Mouse (Mus musculus) megakaryocyte, embryonic 14.5 days (primary cell): ENCODE measurements around the gene Mad1l1.

Experiments used
- FLI1 ChIP-seq: IDR thresholded peaks from 2 replicates; pipeline ENCODE4 v1.6.1; 2012; ENCODE audit warnings: low read length, inconsistent platforms, mixed read lengths
- GATA1 ChIP-seq: IDR thresholded peaks from 3 replicates; pipeline ENCODE4 v1.6.1; 2012; ENCODE audit warnings: mixed read lengths, low read length, inconsistent platforms, borderline replicate concordance

DNA sequence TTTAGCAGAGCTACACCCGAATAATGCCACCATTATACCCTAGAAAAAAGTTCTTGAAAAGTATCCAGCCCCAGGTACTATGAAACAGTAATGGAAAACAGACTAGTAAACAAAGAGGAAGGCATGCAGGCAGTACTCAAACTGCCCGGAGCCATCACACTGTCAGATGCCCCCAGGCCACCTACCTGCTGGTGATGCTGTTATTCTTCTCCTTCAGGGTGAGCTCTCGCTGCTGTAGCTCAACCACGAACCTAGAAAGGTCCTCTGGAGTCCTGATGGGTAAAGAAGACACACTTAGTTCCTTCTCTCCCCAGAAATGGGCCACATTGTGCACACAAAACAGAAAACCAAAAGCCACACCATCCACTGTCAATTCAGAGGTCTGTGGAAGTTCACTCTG, 60.0 kb downstream of the Mad1l1 start:
- TF ChIP-seq FLI1 (no peak), GATA1 (no peak)
